Mouse (Mus musculus) forebrain, embryonic 16.5 days (tissue): Measurements from ENCODE around the gene Zswim3. TPM values are rescaled to one million over a fixed set of nuclear protein-coding genes. Genes with fewer than 3 reads are reported as not detected.

Experiments used
- ATAC-seq: fragments of 200-750 bp; cut with Nextera tagmentation; 2 replicates; pipeline ENCODE4 v1.8.0; 2017; ENCODE audit warnings: mild to moderate bottlenecking, moderate library complexity
- H3K27ac ChIP-seq: fragments of 300-500 bp; sonication (generic); 2 replicates; pipeline ENCODE4 v1.5.1; 2014; ENCODE audit warnings: low read length, control low read depth
- H3K27me3 ChIP-seq: fragments of 300-500 bp; sonication (generic); replicated peaks from 2 replicates; pipeline ENCODE4 v1.6.1; 2014; ENCODE audit warnings: low read length; ENCODE audit not compliant: control insufficient read depth, insufficient read depth
- H3K36me3 ChIP-seq: fragments of 300-500 bp; sonication (generic); 2 replicates; pipeline ENCODE4 v1.6.1; 2014; ENCODE audit not compliant: control insufficient read depth, insufficient read depth
- H3K4me1 ChIP-seq: fragments of 300-500 bp; sonication (generic); replicated peaks from 2 replicates; pipeline ENCODE4 v1.6.1; 2014; ENCODE audit warnings: low read length; ENCODE audit not compliant: control insufficient read depth, insufficient read depth
- H3K4me2 ChIP-seq: fragments of 300-500 bp; sonication (generic); 2 replicates; pipeline ENCODE4 v1.6.1; 2014; ENCODE audit warnings: mild to moderate bottlenecking, low read length, control low read depth
- H3K4me3 ChIP-seq: fragments of 300-500 bp; sonication (generic); replicated peaks from 2 replicates; pipeline ENCODE4 v1.5.1; 2014; ENCODE audit warnings: mild to moderate bottlenecking, low read length, control low read depth
- H3K9ac ChIP-seq: fragments of 300-500 bp; sonication (generic); replicated peaks from 2 replicates; pipeline ENCODE4 v1.6.1; 2014; ENCODE audit warnings: low read depth, low read length, control low read depth
- H3K9me3 ChIP-seq: fragments of 300-500 bp; sonication (generic); 2 replicates; pipeline ENCODE4 v1.6.1; 2016; ENCODE audit warnings: low read length; ENCODE audit not compliant: control insufficient read depth
- WGBS: fragments of 180-500 bp; shearing (Covaris S2); extraction: QIAGEN DNeasy Blood & Tissue Kit; methylation state at CpG from one replicate; pipeline ENCODE4 v1.1.7; 2014; 5-methylcytosine and 5-hydroxymethylcytosine counted together
- polyA plus RNA-seq: library from polyadenylated mRNA; unstranded; fragments of >200 nt; fragmentation: Nextera tagmentation; extraction: Ambion mirVana; gene quantifications from 2 replicates; pipeline ENCODE4 v1.2.1, GENCODE M21; 2015

The Zswim3 gene
- polyA plus RNA-seq, 1 experiment from 2014 or later = 15.4 TPM

- Histone ChIP-seq H3K36me3 (peaks cover 16% of the 10 kb centered on the region), H3K27ac (0 out of 2 replicates have a peak within 1 kb of the TSS, but pooled peaks have one; percentile 13), H3K27me3 (no peaks in the 10 kb centered on the region), H3K9me3 (no peaks in the 10 kb centered on the region), H3K4me3 (peak within 1 kb of the TSS; percentile 85), H3K4me2 (peak within 1 kb of the TSS; percentile 89), H3K4me1 (peaks cover 25% of the 10 kb centered on the region), H3K9ac (peak within 1 kb of the TSS; percentile 60)
- peak; percentile 100 for ATAC-seq
- 1% methylated on average over 52 of the region's 53 CpGs for WGBS
These were observed 35.5 kb upstream of the Zswim3 start, which contains the start of gene Ube2c for GRCm38 (mm10) chr2:164769258-164770037. TSS of gene Ube2c (plus strand) at chr2:164769898.

GRCm38 (mm10) chr2:164770279-164770678 lies 34.6 kb upstream of the Zswim3 start:
- peak overlapping the region; percentile 85 for H3K4me3 ChIP-seq
- no peaks in the 10 kb centered on the region for H3K9me3 ChIP-seq
- WGBS = 3% methylated on average over 15 of the region's 15 CpGs
- no peaks in the 10 kb centered on the region for H3K27me3 ChIP-seq
- ATAC-seq = no peak
- H3K36me3 ChIP-seq = peaks cover 16% of the 10 kb centered on the region
- peaks cover 25% of the 10 kb centered on the region for H3K4me1 ChIP-seq
- peak overlapping the region; percentile 60 for H3K9ac ChIP-seq
- no peak overlapping the region for H3K27ac ChIP-seq
- peak overlapping the region; percentile 89 for H3K4me2 ChIP-seq

GRCm38 (mm10) chr2:164771123-164771522 lies 33.8 kb upstream of the Zswim3 start:
- ATAC-seq = no peak
- Histone ChIP-seq H3K36me3 (peaks cover 9% of the 10 kb centered on the region; the same call in 1 of the 2 replicates), H3K4me2 (peak overlapping the region; percentile 89), H3K9me3 (no peaks in the 10 kb centered on the region), H3K27me3 (no peaks in the 10 kb centered on the region), H3K27ac (no peak overlapping the region), H3K4me3 (peak overlapping the region; percentile 85), H3K9ac (no peak overlapping the region), H3K4me1 (peaks cover 25% of the 10 kb centered on the region)
- 77% methylated on average over 8 of the region's 8 CpGs for WGBS

GRCm38 (mm10) chr2:164773229-164773988 lies 31.5 kb upstream of the Zswim3 start:
- Histone ChIP-seq H3K4me2 (no peak overlapping the region), H3K9ac (no peak overlapping the region), H3K27ac (no peak overlapping the region), H3K9me3 (no peaks in the 10 kb centered on the region), H3K4me1 (peaks cover 25% of the 10 kb centered on the region), H3K36me3 (no peaks in the 10 kb centered on the region), H3K27me3 (no peaks in the 10 kb centered on the region), H3K4me3 (no peak overlapping the region)
- 81% methylated on average over 14 of the region's 14 CpGs for WGBS
- no peak for ATAC-seq

GRCm38 (mm10) chr2:164773989-164774364 lies 30.9 kb upstream of the Zswim3 start:
- Histone ChIP-seq H3K27ac (no peak overlapping the region), H3K36me3 (no peaks in the 10 kb centered on the region), H3K4me1 (peaks cover 25% of the 10 kb centered on the region), H3K9ac (no peak overlapping the region), H3K4me2 (no peak overlapping the region), H3K9me3 (no peaks in the 10 kb centered on the region), H3K4me3 (no peak overlapping the region), H3K27me3 (no peaks in the 10 kb centered on the region)
- WGBS = 90% methylated on average over 5 of the region's 5 CpGs
- no peak for ATAC-seq

GRCm38 (mm10) chr2:164776130-164776529 lies 28.8 kb upstream of the Zswim3 start:
- no peak overlapping the region for H3K9ac ChIP-seq
- H3K4me1 ChIP-seq = peaks cover 12% of the 10 kb centered on the region
- WGBS = 90% methylated on average over 6 of the region's 6 CpGs

GRCm38 (mm10) chr2:164776801-164777200 lies 28.1 kb upstream of the Zswim3 start:
- Histone ChIP-seq H3K27me3 (no peaks in the 10 kb centered on the region), H3K4me3 (no peak overlapping the region), H3K27ac (no peak overlapping the region), H3K4me1 (peaks cover 5% of the 10 kb centered on the region; the same call in 1 of the 2 replicates), H3K36me3 (no peaks in the 10 kb centered on the region), H3K9me3 (no peaks in the 10 kb centered on the region), H3K9ac (no peak overlapping the region), H3K4me2 (no peak overlapping the region)
- ATAC-seq = no peak
- WGBS = 72% methylated on average over 17 of the region's 17 CpGs

More at GRCm38 (mm10) chr2:164776130-164776529, 28.8 kb upstream of the Zswim3 start:
- no peak overlapping the region for H3K4me3 ChIP-seq
- no peak overlapping the region for H3K4me2 ChIP-seq
- H3K27ac ChIP-seq = no peak overlapping the region
- no peaks in the 10 kb centered on the region for H3K9me3 ChIP-seq
- ATAC-seq = no peak
- H3K27me3 ChIP-seq = no peaks in the 10 kb centered on the region
- H3K36me3 ChIP-seq = no peaks in the 10 kb centered on the region

GRCm38 (mm10) chr2:164777246-164778014 lies 27.5 kb upstream of the Zswim3 start:
- H3K4me1 ChIP-seq = no peaks in the 10 kb centered on the region
- H3K36me3 ChIP-seq = no peaks in the 10 kb centered on the region
- no peaks in the 10 kb centered on the region for H3K27me3 ChIP-seq
- H3K9me3 ChIP-seq = no peaks in the 10 kb centered on the region
- WGBS = 86% methylated on average over 30 of the region's 30 CpGs
- no peak overlapping the region for H3K27ac ChIP-seq
- no peak overlapping the region for H3K4me3 ChIP-seq
- H3K4me2 ChIP-seq = no peak overlapping the region
- no peak overlapping the region for H3K9ac ChIP-seq
- ATAC-seq = no peak

- 92% methylated on average over 11 of the region's 11 CpGs for WGBS
- no peaks in the 10 kb centered on the region for H3K9me3 ChIP-seq
- H3K4me1 ChIP-seq = no peaks in the 10 kb centered on the region
- H3K9ac ChIP-seq = no peak overlapping the region
- no peak overlapping the region for H3K4me3 ChIP-seq
- H3K27me3 ChIP-seq = no peaks in the 10 kb centered on the region
- ATAC-seq = no peak
- no peak overlapping the region for H3K27ac ChIP-seq
- no peak overlapping the region for H3K4me2 ChIP-seq
- no peaks in the 10 kb centered on the region for H3K36me3 ChIP-seq
These were observed 26.9 kb upstream of the Zswim3 start for GRCm38 (mm10) chr2:164778015-164778287.
